Mouse (Mus musculus) olfactory bulb, adult 2 months (tissue): Measurements from ENCODE around the gene Rap2a.

Source experiments
- CTCF ChIP-seq: fragments of 200-500 bp; IDR thresholded peaks from 2 replicates; pipeline ENCODE4 v1.5.1; 2012; ENCODE audit warnings: low read depth, mild to moderate bottlenecking, low read length, moderate library complexity; ENCODE audit not compliant: insufficient read depth
- POLR2A ChIP-seq: fragments of 200-500 bp; IDR thresholded peaks from 2 replicates; pipeline ENCODE4 v1.6.1; 2012; ENCODE audit warnings: mild to moderate bottlenecking, low read depth, low read length, moderate library complexity; ENCODE audit not compliant: insufficient read depth

- TF ChIP-seq POLR2A (no peak), CTCF (no peak)
These were observed 43.4 kb upstream of the Rap2a start for GRCm38 (mm10) chr14:120434831-120435230.
